Mouse (Mus musculus) ES-E14 (cell line): ENCODE results near the gene Psma7.

Experiments used
- HCFC1 ChIP-seq: IDR thresholded peaks from 2 replicates; pipeline ENCODE4 v1.6.1; 2012; ENCODE audit warnings: low read length, inconsistent platforms, borderline replicate concordance; ENCODE audit not compliant: insufficient read depth
- MAFK ChIP-seq: IDR thresholded peaks from 2 replicates; pipeline ENCODE4 v1.6.1; 2014; ENCODE audit warnings: mild to moderate bottlenecking, low read depth, low read length, inconsistent platforms; ENCODE audit not compliant: insufficient read depth
- ZNF384 ChIP-seq: IDR thresholded peaks from 2 replicates; pipeline ENCODE4 v1.6.1; 2012; ENCODE audit warnings: low read depth, low read length, inconsistent platforms

DNA sequence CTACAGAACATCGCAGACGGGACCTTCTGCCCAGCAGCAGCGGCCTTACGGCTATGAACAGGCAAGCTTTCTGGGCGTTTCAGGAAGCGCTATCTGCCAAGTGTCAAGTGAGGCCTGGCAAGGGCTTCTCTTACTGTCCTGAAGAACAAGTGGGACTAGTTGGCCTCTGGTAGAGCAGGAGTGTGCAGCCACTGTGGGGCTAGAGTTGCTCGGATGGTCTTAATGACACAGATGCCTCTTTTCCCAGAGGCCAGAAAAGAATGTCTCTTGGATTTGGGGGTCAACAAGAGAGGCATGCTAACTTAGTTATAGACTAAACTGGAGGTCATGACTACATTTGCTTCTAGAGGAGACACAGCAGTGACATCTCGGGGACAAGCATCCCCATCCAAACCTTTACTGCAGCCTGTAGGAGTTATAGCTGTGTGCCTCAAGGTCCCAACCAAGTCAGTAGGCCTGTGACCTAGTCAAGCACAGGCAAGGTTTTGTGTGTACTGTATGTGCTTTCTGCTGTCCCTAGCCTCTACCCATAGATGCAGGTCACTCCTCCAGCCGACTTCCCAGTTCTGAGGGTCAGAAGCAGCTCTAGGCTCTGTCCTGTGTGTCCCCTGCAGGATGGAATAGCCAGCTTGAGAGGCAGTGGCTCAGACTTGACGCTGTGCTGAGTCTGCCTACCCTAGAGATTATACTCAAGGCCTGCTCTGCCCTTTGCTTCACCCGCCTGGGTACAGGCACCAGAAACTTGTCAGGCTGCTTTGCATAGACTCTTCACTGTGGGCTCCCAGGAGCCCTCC is 21.3 kb upstream of the Psma7 start:
- TF ChIP-seq HCFC1 = no peak
- TF ChIP-seq MAFK = no peak
- no peak for TF ChIP-seq ZNF384
